Mouse (Mus musculus) C2C12 (cell line): ENCODE data around the gene Wdr1. TPM values are rescaled to one million over a fixed set of nuclear protein-coding genes. Genes with fewer than 3 reads are reported as not detected.

Source experiments
- H3K27me3 ChIP-seq: one replicate; pipeline ENCODE4 v1.6.1; 2011; ENCODE audit not compliant: control insufficient read depth, insufficient read depth, insufficient read length
- H3K36me3 ChIP-seq: one replicate; pipeline ENCODE4 v1.6.1; 2011; ENCODE audit not compliant: control insufficient read depth, insufficient read depth
- H3K4me3 ChIP-seq: one replicate; pipeline ENCODE4 v1.5.1; 2011; ENCODE audit warnings: mild to moderate bottlenecking, control low read depth; ENCODE audit not compliant: poor library complexity, insufficient read depth, severe bottlenecking
- H3K79me2 ChIP-seq: one replicate; pipeline ENCODE4 v1.6.1; 2011; ENCODE audit not compliant: control insufficient read depth, insufficient read depth
- H3K79me3 ChIP-seq: one replicate; pipeline ENCODE4 v1.6.1; 2011; ENCODE audit warnings: low read depth, control low read depth
- H3ac ChIP-seq: one replicate; pipeline ENCODE3; 2011; ENCODE audit warnings: low read depth; ENCODE audit not compliant: control insufficient read depth, insufficient read length
- CTCF ChIP-seq: IDR thresholded peaks from one replicate; pipeline ENCODE4 v1.5.1; 2011; ENCODE audit not compliant: control insufficient read depth, insufficient read depth, insufficient read length
- MYOD1 ChIP-seq: IDR thresholded peaks from one replicate; pipeline ENCODE4 v1.6.1; 2011; ENCODE audit warnings: low read depth; ENCODE audit not compliant: control insufficient read depth, insufficient read length
- polyA plus RNA-seq: library from polyadenylated mRNA; unstranded; fragments of >200 nt; fragmentation: generic; extraction: Trizol; gene quantifications from one replicate; pipeline ENCODE4 v1.2.1, GENCODE M21; 2012; ENCODE audit warnings: missing spikeins

Gene Wdr1
- polyA plus RNA-seq, 1 experiment, result 348 TPM

DNA sequence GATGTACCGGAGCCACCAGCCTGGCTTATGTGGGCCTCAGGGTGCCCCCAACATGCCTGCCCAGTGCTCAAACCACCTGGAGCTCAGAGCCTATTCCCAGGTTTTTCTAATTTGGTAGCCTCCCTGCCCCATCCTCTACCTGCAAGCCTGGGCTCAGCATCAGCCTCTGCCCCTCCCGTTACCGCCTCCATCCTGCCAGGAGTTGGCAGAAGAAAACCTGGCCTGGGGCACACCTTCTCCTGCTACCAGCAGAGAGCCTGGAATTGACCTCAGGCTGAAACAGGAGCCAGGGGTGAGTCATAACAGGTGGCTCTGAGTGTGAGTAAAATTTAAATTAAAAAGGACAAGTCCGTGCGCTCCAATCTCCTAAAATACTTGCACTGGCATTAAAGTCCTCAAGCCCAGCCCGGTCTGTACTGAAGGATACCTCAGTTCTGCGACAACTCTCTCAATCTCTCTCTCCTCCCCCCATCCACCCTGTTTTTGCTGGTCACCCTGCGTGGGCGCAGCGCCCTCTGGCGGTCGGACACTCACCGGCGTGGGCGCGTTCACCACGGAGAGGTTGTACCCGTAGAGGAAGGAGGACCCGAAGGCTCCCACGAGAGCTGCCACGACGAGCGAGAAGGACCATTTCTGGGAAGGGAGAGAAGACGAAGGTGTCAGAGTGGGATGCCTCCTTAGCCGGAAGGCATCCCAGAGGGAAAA, 86.0 kb downstream of the Wdr1 start:
- Histone ChIP-seq H3K79me3 (no peaks in the 10 kb centered on the region), H3K79me2 (no peaks in the 10 kb centered on the region), H3K36me3 (no peaks in the 10 kb centered on the region), H3K27me3 (no peaks in the 10 kb centered on the region), H3K4me3 (no peak overlapping the region), H3ac (no peak overlapping the region)
- TF ChIP-seq CTCF (peak; percentile 81), MYOD1 (no peak)

Other genes starting within 250 kb of the Wdr1 start
- gene Drd5, start 243.9 kb downstream of the Wdr1 start, polyA plus RNA-seq, result not detected
- gene Slc2a9, start 60.1 kb downstream of the Wdr1 start, polyA plus RNA-seq, result 1.4 TPM
- gene Zfp518b, start 121.6 kb upstream of the Wdr1 start, polyA plus RNA-seq, result 3.3 TPM